Mouse (Mus musculus): ENCODE measurements around the gene Slc9a6. TPM values are rescaled to one million over a fixed set of nuclear protein-coding genes. Genes with fewer than 3 reads are reported as not detected.

Gene Slc9a6
- total and polyA plus RNA-seq, 3 experiments, result 11.4 to 12.6 TPM; not detected in 1

DNA sequence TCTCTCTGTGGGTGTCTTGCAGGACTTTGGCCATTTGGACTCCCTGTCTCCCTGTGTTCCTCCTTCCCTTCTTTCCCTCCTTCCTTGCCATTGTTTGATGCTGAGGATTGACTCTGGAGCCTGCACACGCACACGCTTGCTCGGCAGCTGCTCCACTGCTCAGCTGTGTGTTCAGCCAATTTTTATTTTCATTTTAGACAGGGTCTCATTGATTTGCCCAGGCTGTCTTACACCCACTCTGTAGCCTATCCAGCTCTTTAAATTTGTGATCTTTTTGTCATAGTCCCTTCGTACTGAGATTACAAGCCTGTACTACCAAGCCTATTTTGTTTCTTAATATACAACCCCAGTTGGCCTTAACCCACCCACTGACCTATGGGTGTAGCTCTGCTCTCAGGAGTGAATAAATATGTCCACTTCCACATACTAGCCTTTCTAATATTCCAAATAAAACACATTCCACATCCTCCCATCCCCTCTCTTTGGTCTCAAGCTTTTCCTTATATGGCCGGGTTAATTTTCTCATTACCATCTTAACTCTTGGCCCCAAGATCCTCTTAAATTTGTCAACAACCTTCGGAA is 87.7 kb downstream of the Slc9a6 start:
- Histone ChIP-seq H3K9ac (ENCODE audit: control insufficient read depth, low read depth, low read length, poor library complexity, severe bottlenecking) (no peak overlapping the region), H3K79me2 (ENCODE audit: control insufficient read depth, insufficient read depth, low read length, poor library complexity) (no peaks in the 10 kb centered on the region), H3K4me1 (ENCODE audit: control insufficient read depth in 1 of 2, insufficient read depth in 2 of 2, low read length in 2 of 2) (no peaks in the 10 kb centered on the region), H3K27ac (ENCODE audit: control insufficient read depth, low read depth, low read length) (no peak overlapping the region), H3K36me3 (ENCODE audit: control insufficient read depth in 1 of 2, insufficient read depth in 2 of 2, low read length in 2 of 2) (no peaks in the 10 kb centered on the region), H3K27me3 (ENCODE audit: control insufficient read depth in 1 of 2, insufficient read depth in 2 of 2, low read length in 2 of 2) (no peaks in the 10 kb centered on the region), H3K9me3 (replicated peaks; ENCODE audit: insufficient read depth, low read length) (no peaks in the 10 kb centered on the region), H3K4me3 (ENCODE audit: control insufficient read depth in 1 of 2, insufficient read depth in 1 of 2, low read depth in 2 of 2, low read length in 2 of 2) (no peak overlapping the region)
- TF ChIP-seq KAT2A (conservative IDR thresholded peaks at IDR 0.05; ENCODE audit: low read depth, low read length) (no peak), TCF12 (IDR thresholded peaks at IDR 0.05; ENCODE audit: low read depth, low read length) (no peak), TBP (IDR thresholded peaks at IDR 0.05; ENCODE audit: low read depth, low read length) (no peak), ZNF384 (IDR thresholded peaks at IDR 0.05; ENCODE audit: low read depth, low read length) (no peak), CHD1 (IDR thresholded peaks at IDR 0.05; ENCODE audit: low read depth, low read length) (no peak), UBTF (IDR thresholded peaks at IDR 0.05; ENCODE audit: borderline replicate concordance, insufficient read depth, low read depth, low read length) (no peak), ZC3H11A (IDR thresholded peaks at IDR 0.05; ENCODE audit: low read depth, low read length) (no peak), MEF2A (IDR thresholded peaks at IDR 0.05; ENCODE audit: extremely low read depth, insufficient replicate concordance, low read depth, low read length, poor library complexity, severe bottlenecking) (no peak), CTCF (IDR thresholded peaks at IDR 0.05 in 2 of 3, conservative IDR thresholded peaks at IDR 0.05 in 1 of 3; ENCODE audit: control insufficient read depth in 1 of 3, insufficient read depth in 1 of 3, low read depth in 2 of 3, low read length in 3 of 3, poor library complexity in 1 of 3, severe bottlenecking in 1 of 3) (no peak), MAZ (IDR thresholded peaks at IDR 0.05; ENCODE audit: low read depth, low read length) (no peak), MAX (IDR thresholded peaks at IDR 0.05; ENCODE audit: low read length) (no peak), SIN3A (IDR thresholded peaks at IDR 0.05; ENCODE audit: low read length) (no peak), ETS1 (IDR thresholded peaks at IDR 0.05; ENCODE audit: low read depth, low read length) (no peak), GATA1 (IDR thresholded peaks at IDR 0.05; ENCODE audit: low read depth, low read length) (no peak), MYB (IDR thresholded peaks at IDR 0.05; ENCODE audit: low read depth, low read length) (no peak)
- no peak for DNase-seq (ENCODE audit: low read depth, low spot score)

GRCm38 (mm10) chrX:56697886-56698285 is 88.3 kb downstream of the Slc9a6 start:
- no peak for TF ChIP-seq MAX (IDR thresholded peaks at IDR 0.05; ENCODE audit: low read length)
- no peak for TF ChIP-seq CHD2 (IDR thresholded peaks at IDR 0.05; ENCODE audit: low read length)
- no peak for TF ChIP-seq SIN3A (IDR thresholded peaks at IDR 0.05; ENCODE audit: low read length)
- TF ChIP-seq NRF1 (IDR thresholded peaks at IDR 0.05; ENCODE audit: insufficient read depth, low read depth, low read length, poor library complexity, severe bottlenecking), result no peak
- TF ChIP-seq CHD1 (IDR thresholded peaks at IDR 0.05; ENCODE audit: low read depth, low read length), result no peak
- TF ChIP-seq JUND (IDR thresholded peaks at IDR 0.05; ENCODE audit: low read depth, low read length), result no peak
- TF ChIP-seq BHLHE40 (IDR thresholded peaks at IDR 0.05; ENCODE audit: borderline replicate concordance, low read depth, low read length), result no peak
- TF ChIP-seq UBTF (IDR thresholded peaks at IDR 0.05; ENCODE audit: borderline replicate concordance, insufficient read depth, low read depth, low read length), result no peak
- TF ChIP-seq ELF1 (IDR thresholded peaks at IDR 0.05; ENCODE audit: low read depth, low read length), result no peak
- no peak for TF ChIP-seq NELFE (IDR thresholded peaks at IDR 0.05; ENCODE audit: low read depth, low read length)
- no peak for TF ChIP-seq MXI1 (IDR thresholded peaks at IDR 0.05; ENCODE audit: low read depth, low read length)
- TF ChIP-seq TCF12 (IDR thresholded peaks at IDR 0.05; ENCODE audit: low read depth, low read length), result no peak
- TF ChIP-seq USF2 (IDR thresholded peaks at IDR 0.05; ENCODE audit: borderline replicate concordance in 1 of 2, insufficient read depth in 1 of 2, low read depth in 1 of 2, low read length in 2 of 2), result no peak
- no peak for TF ChIP-seq ZMIZ1 (IDR thresholded peaks at IDR 0.05; ENCODE audit: low read depth, low read length)
- Histone ChIP-seq H3K36me3 (ENCODE audit: control insufficient read depth in 1 of 2, insufficient read depth in 2 of 2, low read length in 2 of 2) (no peaks in the 10 kb centered on the region), H3K4me1 (ENCODE audit: control insufficient read depth in 1 of 2, insufficient read depth in 2 of 2, low read length in 2 of 2) (no peaks in the 10 kb centered on the region), H3K4me3 (ENCODE audit: control insufficient read depth in 1 of 2, insufficient read depth in 1 of 2, low read depth in 2 of 2, low read length in 2 of 2) (no peak overlapping the region), H3K79me2 (ENCODE audit: control insufficient read depth, insufficient read depth, low read length, poor library complexity) (no peaks in the 10 kb centered on the region), H3K9me3 (replicated peaks; ENCODE audit: insufficient read depth, low read length) (no peaks in the 10 kb centered on the region), H3K9ac (ENCODE audit: control insufficient read depth, low read depth, low read length, poor library complexity, severe bottlenecking) (no peak overlapping the region), H3K27me3 (ENCODE audit: control insufficient read depth in 1 of 2, insufficient read depth in 2 of 2, low read length in 2 of 2) (no peaks in the 10 kb centered on the region), H3K27ac (ENCODE audit: control insufficient read depth, low read depth, low read length) (no peak overlapping the region)
- DNase-seq (ENCODE audit: low read depth, low spot score), result no peak
